Mouse (Mus musculus): Measurements from ENCODE around the gene Rab3c.

GRCm38 (mm10) chr13:110166622-110167330, 114.0 kb downstream of the Rab3c start:
- TF ChIP-seq CTCF (IDR thresholded peaks at IDR 0.05; ENCODE audit: extremely low read depth, insufficient read length, insufficient replicate concordance, low read depth, low read length) (no peak), POLR2A (IDR thresholded peaks at IDR 0.05; ENCODE audit: low read depth, low read length) (no peak)
